ENCODE assay signal across 17 mouse cellular contexts in genomic region chr9:9412460-9413181, GRCm38 (mm10).
A peak's percentile ranks its signal among the peaks of the same experiment; 100 is the strongest.
DNase-seq lines count a peak whose midpoint lies in the region; ATAC-seq lines count a peak whose summit lies in the region.
"Had no signal": no experiment of that assay in that cellular context is flagged by ENCODE, and none has a peak within 500 bp of the region (broad histone marks: within the 10 kb centered on the region; RNA-seq: fewer than 3 reads in every experiment).

No protein-coding gene starts in this region.

- no peak overlapping the region for H3K27ac ChIP-seq in embryonic facial prominence, embryonic 14.5 days (replicated peaks; ENCODE audit: low read depth, low read length)
- H3K27ac ChIP-seq in embryonic facial prominence, embryonic 10.5 days (replicated peaks): no peak overlapping the region
- peak overlapping the region; percentile 72 for H3K27ac ChIP-seq in heart, embryonic 16.5 days (ENCODE audit: low read length)
- H3K27ac ChIP-seq: forebrain, embryonic 10.5 days; limb, embryonic 13.5 days; neural tube, embryonic 15.5 days had no signal

- H3K27me3 ChIP-seq in embryonic facial prominence, embryonic 14.5 days (replicated peaks; ENCODE audit: control insufficient read depth, insufficient read depth, low read length): no peaks in the 10 kb centered on the region
- no peaks in the 10 kb centered on the region for H3K27me3 ChIP-seq in embryonic facial prominence, embryonic 10.5 days (replicated peaks; ENCODE audit: low read depth, poor library complexity, severe bottlenecking)
- H3K27me3 ChIP-seq in heart, embryonic 16.5 days (ENCODE audit: control insufficient read depth, insufficient read depth, low read length): no peaks in the 10 kb centered on the region
- H3K27me3 ChIP-seq: limb, embryonic 13.5 days; megakaryocyte, embryonic 14.5 days; neural tube, embryonic 15.5 days had no signal

- DNase-seq in embryonic facial prominence, embryonic 14.5 days (ENCODE audit: low spot score): peak; percentile 2
- DNase-seq in embryonic facial prominence, embryonic 10.5 days (ENCODE audit: low spot score): no peak
- peak; percentile 3 for DNase-seq in 3T3-L1 (ENCODE audit: low read depth, low spot score)
- no peak for DNase-seq in layer of hippocampus, adult 9-11 months
- no peak for DNase-seq in right cerebral cortex, adult 18-20 months
- no peak for DNase-seq in left cerebral cortex, postnatal 25 days (ENCODE audit: low spot score in 2 of 2)
- DNase-seq: cerebellum, adult 11-12 months; kidney, postnatal 36 days; liver, postnatal 0 days had no signal

- H3K4me2 ChIP-seq in embryonic facial prominence, embryonic 14.5 days (ENCODE audit: low read depth, low read length): no peak overlapping the region
- H3K4me2 ChIP-seq in heart, embryonic 16.5 days (ENCODE audit: low read depth, low read length): no peak overlapping the region
- H3K4me2 ChIP-seq: limb, embryonic 13.5 days; neural tube, embryonic 15.5 days had no signal

- H3K4me1 ChIP-seq in embryonic facial prominence, embryonic 14.5 days (ENCODE audit: control insufficient read depth, insufficient read depth, low read length): no peaks in the 10 kb centered on the region
- H3K4me1 ChIP-seq in embryonic facial prominence, embryonic 10.5 days: no peaks in the 10 kb centered on the region
- peaks cover 4% of the 10 kb centered on the region; the same call in 1 of the 2 replicates for H3K4me1 ChIP-seq in heart, embryonic 16.5 days (ENCODE audit: control insufficient read depth, insufficient read depth, low read length)
- H3K4me1 ChIP-seq: forebrain, embryonic 10.5 days; limb, embryonic 13.5 days; megakaryocyte, embryonic 14.5 days; neural tube, embryonic 15.5 days had no signal

- no peaks in the 10 kb centered on the region for H3K36me3 ChIP-seq in embryonic facial prominence, embryonic 14.5 days (ENCODE audit: control insufficient read depth, insufficient read depth, low read length)
- no peaks in the 10 kb centered on the region for H3K36me3 ChIP-seq in embryonic facial prominence, embryonic 10.5 days (replicated peaks)
- no peaks in the 10 kb centered on the region for H3K36me3 ChIP-seq in heart, embryonic 16.5 days (ENCODE audit: control insufficient read depth, insufficient read depth)
- H3K36me3 ChIP-seq: forebrain, embryonic 10.5 days; G1E; limb, embryonic 13.5 days; neural tube, embryonic 15.5 days had no signal

- no peak overlapping the region for H3K4me3 ChIP-seq in embryonic facial prominence, embryonic 14.5 days (ENCODE audit: low read depth, low read length)
- no peak overlapping the region for H3K4me3 ChIP-seq in embryonic facial prominence, embryonic 10.5 days
- H3K4me3 ChIP-seq in heart, embryonic 16.5 days (ENCODE audit: low read length): no peak overlapping the region
- H3K4me3 ChIP-seq: forebrain, embryonic 10.5 days; limb, embryonic 13.5 days; megakaryocyte, embryonic 14.5 days; neural tube, embryonic 15.5 days had no signal

- WGBS in embryonic facial prominence, embryonic 14.5 days: 63% methylated on average over 3 of the region's 3 CpGs
- 70% methylated on average over 3 of the region's 3 CpGs for WGBS in embryonic facial prominence, embryonic 10.5 days
- 40% methylated on average over 3 of the region's 3 CpGs for WGBS in heart, embryonic 16.5 days

- ATAC-seq in embryonic facial prominence, embryonic 14.5 days (ENCODE audit: low read depth): no peak
- peak; percentile 97 for ATAC-seq in common myeloid progenitor, adult 5-6 weeks (replicated peaks; ENCODE audit: low read depth, poor library complexity, severe bottlenecking)
- peak; percentile 96 for ATAC-seq in heart, embryonic 16.5 days (replicated peaks; ENCODE audit: extremely low read depth, insufficient read depth, low FRiP score)
- ATAC-seq: intestine, embryonic 16.5 days; liver, postnatal 0 days had no signal

- no peaks in the 10 kb centered on the region for H3K9me3 ChIP-seq in embryonic facial prominence, embryonic 14.5 days (ENCODE audit: control insufficient read depth, low read length)
- H3K9me3 ChIP-seq in embryonic facial prominence, embryonic 10.5 days: no peaks in the 10 kb centered on the region
- H3K9me3 ChIP-seq in heart, embryonic 16.5 days (replicated peaks; ENCODE audit: control insufficient read depth, low read length): no peaks in the 10 kb centered on the region
- H3K9me3 ChIP-seq: forebrain, embryonic 10.5 days; G1E; limb, embryonic 13.5 days; neural tube, embryonic 15.5 days had no signal

- no peak overlapping the region for H3K9ac ChIP-seq in embryonic facial prominence, embryonic 14.5 days (ENCODE audit: low read depth, low read length)
- H3K9ac ChIP-seq in heart, embryonic 16.5 days (ENCODE audit: low read length): no peak overlapping the region
- H3K9ac ChIP-seq: limb, embryonic 13.5 days; liver, postnatal 0 days; neural tube, embryonic 15.5 days had no signal

- intact Hi-C loops in left cerebral cortex, postnatal 25 days (cut with DNase I): no loop called here

Comparison
In these comparisons a context has a peak if more than half of its experiments do, and no peak if none do; other contexts are left out.
1. DNase-seq: peak in embryonic facial prominence, embryonic 14.5 days (single experiment) and 3T3-L1 (single experiment); none in embryonic facial prominence, embryonic 10.5 days (single experiment), layer of hippocampus, adult 9-11 months (single experiment), right cerebral cortex, adult 18-20 months (single experiment) and left cerebral cortex, postnatal 25 days (0 of 2).